Mouse (Mus musculus): ENCODE measurements at regions not wholly inside any gene's neighbourhood (a gene's known extent, or its start where the extent isn't known, plus 50 kb on each side); places are given as distances from the start of the nearest gene placed in this dataset.
A peak's percentile ranks its signal among the peaks of the same experiment; 100 is the strongest.

- ATAC-seq (ENCODE audit: low read depth): no peak
- no peaks in the 10 kb centered on the region for H3K36me3 ChIP-seq (ENCODE audit: control insufficient read depth, insufficient read depth, low read length)
- no peak for DNase-seq (ENCODE audit: low spot score)
- H3K4me3 ChIP-seq (ENCODE audit: low read depth, low read length): no peak overlapping the region
- no peak overlapping the region for H3K27ac ChIP-seq (replicated peaks; ENCODE audit: low read depth, low read length)
- H3K9me3 ChIP-seq (ENCODE audit: control insufficient read depth, low read length): no peaks in the 10 kb centered on the region
- no peak overlapping the region for H3K4me2 ChIP-seq (ENCODE audit: low read depth, low read length)
- no peaks in the 10 kb centered on the region for H3K4me1 ChIP-seq (ENCODE audit: control insufficient read depth, insufficient read depth, low read length)
- no peak overlapping the region for H3K9ac ChIP-seq (ENCODE audit: low read depth, low read length)
- no peaks in the 10 kb centered on the region for H3K27me3 ChIP-seq (replicated peaks; ENCODE audit: control insufficient read depth, insufficient read depth, low read length)
Observed at GRCm38 (mm10) chr4:28064935-28065334, 748.0 kb upstream of the Epha7 start.

GRCm38 (mm10) chr4:28065828-28066227, 747.1 kb upstream of the Epha7 start:
- ATAC-seq (ENCODE audit: low read depth) (no peak), DNase-seq (ENCODE audit: low spot score) (no peak)
- Histone ChIP-seq H3K4me1 (ENCODE audit: control insufficient read depth, insufficient read depth, low read length) (no peaks in the 10 kb centered on the region), H3K9ac (ENCODE audit: low read depth, low read length) (no peak overlapping the region), H3K4me3 (ENCODE audit: low read depth, low read length) (no peak overlapping the region), H3K9me3 (ENCODE audit: control insufficient read depth, low read length) (no peaks in the 10 kb centered on the region), H3K27ac (replicated peaks; ENCODE audit: low read depth, low read length) (no peak overlapping the region), H3K36me3 (ENCODE audit: control insufficient read depth, insufficient read depth, low read length) (no peaks in the 10 kb centered on the region), H3K27me3 (replicated peaks; ENCODE audit: control insufficient read depth, insufficient read depth, low read length) (no peaks in the 10 kb centered on the region), H3K4me2 (ENCODE audit: low read depth, low read length) (no peak overlapping the region)
- WGBS: 66% methylated on average over 1 of the region's 1 CpGs

DNA sequence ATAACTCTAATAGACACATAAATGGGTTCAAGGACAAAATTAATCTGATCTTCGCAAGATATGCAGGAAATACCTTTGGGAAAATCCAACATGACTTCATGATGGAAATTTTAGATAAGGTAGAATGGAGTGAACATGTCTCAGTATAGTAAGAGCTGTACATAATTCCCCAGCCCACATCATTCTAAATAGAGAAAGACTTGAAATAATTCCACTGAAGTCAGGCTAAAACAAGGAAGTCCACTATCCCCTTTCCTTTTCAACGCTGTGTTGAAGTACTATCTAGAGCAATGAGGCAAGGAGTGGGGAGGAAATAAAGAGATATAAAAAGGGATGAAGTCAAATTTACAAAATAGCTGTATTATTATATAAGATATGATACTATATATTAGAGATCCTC, 733.9 kb upstream of the Epha7 start:
- no peak overlapping the region for H3K4me3 ChIP-seq (ENCODE audit: low read depth, low read length)
- WGBS: 87% methylated on average over 2 of the region's 2 CpGs
- H3K27ac ChIP-seq (replicated peaks; ENCODE audit: low read depth, low read length): no peak overlapping the region
- no peak for DNase-seq (ENCODE audit: low spot score)
- no peak overlapping the region for H3K4me2 ChIP-seq (ENCODE audit: low read depth, low read length)
- no peaks in the 10 kb centered on the region for H3K9me3 ChIP-seq (ENCODE audit: control insufficient read depth, low read length)
- no peak for ATAC-seq (ENCODE audit: low read depth)
- no peak overlapping the region for H3K9ac ChIP-seq (ENCODE audit: low read depth, low read length)
- no peaks in the 10 kb centered on the region for H3K27me3 ChIP-seq (replicated peaks; ENCODE audit: control insufficient read depth, insufficient read depth, low read length)
- H3K4me1 ChIP-seq (ENCODE audit: control insufficient read depth, insufficient read depth, low read length): no peaks in the 10 kb centered on the region
- no peaks in the 10 kb centered on the region for H3K36me3 ChIP-seq (ENCODE audit: control insufficient read depth, insufficient read depth, low read length)

GRCm38 (mm10) chr4:28092854-28093253, 720.1 kb upstream of the Epha7 start:
- no peaks in the 10 kb centered on the region for H3K4me1 ChIP-seq (ENCODE audit: control insufficient read depth, insufficient read depth, low read length)
- no peak overlapping the region for H3K9ac ChIP-seq (ENCODE audit: low read depth, low read length)
- ATAC-seq (ENCODE audit: low read depth): no peak
- H3K4me2 ChIP-seq (ENCODE audit: low read depth, low read length): no peak overlapping the region
- H3K27me3 ChIP-seq (replicated peaks; ENCODE audit: control insufficient read depth, insufficient read depth, low read length): no peaks in the 10 kb centered on the region
- DNase-seq (ENCODE audit: low spot score): no peak
- no peak overlapping the region for H3K4me3 ChIP-seq (ENCODE audit: low read depth, low read length)
- 61% methylated on average over 3 of the region's 3 CpGs for WGBS
- H3K9me3 ChIP-seq (ENCODE audit: control insufficient read depth, low read length): no peaks in the 10 kb centered on the region
- H3K36me3 ChIP-seq (ENCODE audit: control insufficient read depth, insufficient read depth, low read length): no peaks in the 10 kb centered on the region
- no peak overlapping the region for H3K27ac ChIP-seq (replicated peaks; ENCODE audit: low read depth, low read length)

DNA sequence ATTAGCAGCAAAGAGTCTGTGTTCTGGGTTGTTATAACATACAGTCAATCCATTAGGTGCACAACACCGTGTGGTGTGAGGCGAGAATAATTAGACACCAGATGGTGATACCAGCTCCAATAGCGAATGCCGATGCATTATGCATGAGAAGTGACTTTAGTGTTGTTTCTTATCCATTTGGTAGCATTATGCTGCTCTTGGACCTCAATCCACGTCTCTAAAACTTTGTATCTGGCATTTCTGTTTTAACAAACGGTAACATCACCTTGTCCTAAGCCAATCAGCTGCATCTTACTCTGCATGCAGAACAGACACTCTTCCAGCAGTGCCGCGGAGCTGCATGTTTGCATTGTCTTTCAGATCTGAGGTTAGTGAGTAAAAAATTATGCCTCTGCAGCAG, 669.8 kb upstream of the Epha7 start:
- no peaks in the 10 kb centered on the region for H3K9me3 ChIP-seq (ENCODE audit: control insufficient read depth, low read length)
- ATAC-seq (ENCODE audit: low read depth) (no peak), DNase-seq (ENCODE audit: low spot score) (no peak)
- H3K9ac ChIP-seq (ENCODE audit: low read depth, low read length): no peak overlapping the region
- H3K36me3 ChIP-seq (ENCODE audit: control insufficient read depth, insufficient read depth, low read length): no peaks in the 10 kb centered on the region
- H3K27ac ChIP-seq (replicated peaks; ENCODE audit: low read depth, low read length): no peak overlapping the region
- no peaks in the 10 kb centered on the region for H3K27me3 ChIP-seq (replicated peaks; ENCODE audit: control insufficient read depth, insufficient read depth, low read length)
- no peaks in the 10 kb centered on the region for H3K4me1 ChIP-seq (ENCODE audit: control insufficient read depth, insufficient read depth, low read length)
- 79% methylated on average over 8 of the region's 8 CpGs for WGBS
- H3K4me3 ChIP-seq (ENCODE audit: low read depth, low read length): no peak overlapping the region
- H3K4me2 ChIP-seq (ENCODE audit: low read depth, low read length): no peak overlapping the region

DNA sequence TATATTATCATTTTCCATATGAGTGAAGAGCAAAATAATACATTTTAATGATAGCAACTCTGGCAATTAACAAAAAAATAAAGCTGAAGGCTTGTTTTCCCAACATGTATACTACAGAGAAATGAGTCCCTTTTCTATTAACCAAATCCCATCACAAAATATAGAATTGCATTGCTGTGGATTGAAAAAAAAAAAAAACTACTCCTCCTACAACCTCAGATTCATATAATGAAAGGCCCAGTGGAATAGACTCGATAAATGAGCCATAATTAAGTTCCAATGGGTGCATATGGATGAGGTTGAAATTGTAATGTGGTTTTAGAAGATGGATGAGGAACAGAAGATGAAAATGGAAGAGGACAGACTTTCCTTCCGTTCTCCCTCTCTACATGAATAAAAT, 657.8 kb upstream of the Epha7 start:
- H3K9me3 ChIP-seq (ENCODE audit: control insufficient read depth, low read length): no peaks in the 10 kb centered on the region
- DNase-seq (ENCODE audit: low spot score) (no peak), ATAC-seq (ENCODE audit: low read depth) (no peak)
- no peak overlapping the region for H3K4me3 ChIP-seq (ENCODE audit: low read depth, low read length)
- H3K4me1 ChIP-seq (ENCODE audit: control insufficient read depth, insufficient read depth, low read length): no peaks in the 10 kb centered on the region
- H3K9ac ChIP-seq (ENCODE audit: low read depth, low read length): no peak overlapping the region
- H3K27me3 ChIP-seq (replicated peaks; ENCODE audit: control insufficient read depth, insufficient read depth, low read length): no peaks in the 10 kb centered on the region
- H3K36me3 ChIP-seq (ENCODE audit: control insufficient read depth, insufficient read depth, low read length): no peaks in the 10 kb centered on the region
- 76% methylated on average over 2 of the region's 2 CpGs for WGBS
- no peak overlapping the region for H3K27ac ChIP-seq (replicated peaks; ENCODE audit: low read depth, low read length)
- H3K4me2 ChIP-seq (ENCODE audit: low read depth, low read length): no peak overlapping the region

- Histone ChIP-seq H3K4me3 (ENCODE audit: low read depth, low read length) (no peak overlapping the region), H3K27ac (replicated peaks; ENCODE audit: low read depth, low read length) (no peak overlapping the region), H3K27me3 (replicated peaks; ENCODE audit: control insufficient read depth, insufficient read depth, low read length) (no peaks in the 10 kb centered on the region), H3K4me2 (ENCODE audit: low read depth, low read length) (no peak overlapping the region), H3K4me1 (ENCODE audit: control insufficient read depth, insufficient read depth, low read length) (no peaks in the 10 kb centered on the region), H3K36me3 (ENCODE audit: control insufficient read depth, insufficient read depth, low read length) (no peaks in the 10 kb centered on the region), H3K9me3 (ENCODE audit: control insufficient read depth, low read length) (no peaks in the 10 kb centered on the region), H3K9ac (ENCODE audit: low read depth, low read length) (no peak overlapping the region)
- WGBS: 81% methylated on average over 3 of the region's 3 CpGs
- DNase-seq (ENCODE audit: low spot score) (peak; percentile 88), ATAC-seq (ENCODE audit: low read depth) (peak; percentile 97)
Observed at GRCm38 (mm10) chr4:28176771-28177170, 636.2 kb upstream of the Epha7 start.

DNA sequence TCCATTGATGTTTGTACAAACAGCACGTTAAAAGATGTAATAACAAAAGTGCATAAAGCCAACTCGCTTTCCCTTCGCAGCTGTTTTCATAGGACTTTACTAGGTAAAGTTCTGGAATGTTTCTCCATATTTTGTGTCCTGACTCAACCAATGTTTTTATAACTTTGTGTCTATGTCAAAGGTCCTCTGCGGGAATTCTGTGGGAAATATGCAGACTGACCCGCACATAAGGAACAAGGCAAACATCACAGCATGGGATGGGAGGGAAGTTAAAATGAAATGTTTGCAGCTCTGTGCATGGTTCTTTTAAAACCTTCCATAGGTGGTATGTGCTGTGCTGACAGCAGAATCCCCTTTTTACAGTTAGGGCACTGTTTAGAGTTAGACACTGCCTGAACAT, 622.1 kb upstream of the Epha7 start:
- Histone ChIP-seq H3K4me3 (ENCODE audit: low read depth, low read length) (no peak overlapping the region), H3K27ac (replicated peaks; ENCODE audit: low read depth, low read length) (no peak overlapping the region), H3K36me3 (ENCODE audit: control insufficient read depth, insufficient read depth, low read length) (no peaks in the 10 kb centered on the region), H3K4me1 (ENCODE audit: control insufficient read depth, insufficient read depth, low read length) (no peaks in the 10 kb centered on the region), H3K9me3 (ENCODE audit: control insufficient read depth, low read length) (no peaks in the 10 kb centered on the region), H3K9ac (ENCODE audit: low read depth, low read length) (no peak overlapping the region), H3K27me3 (replicated peaks; ENCODE audit: control insufficient read depth, insufficient read depth, low read length) (no peaks in the 10 kb centered on the region), H3K4me2 (ENCODE audit: low read depth, low read length) (no peak overlapping the region)
- WGBS: 63% methylated on average over 5 of the region's 5 CpGs
- ATAC-seq (ENCODE audit: low read depth) (no peak), DNase-seq (ENCODE audit: low spot score) (no peak)

GRCm38 (mm10) chr4:28227594-28228208, 585.2 kb upstream of the Epha7 start:
- H3K4me2 ChIP-seq (ENCODE audit: low read depth, low read length): no peak overlapping the region
- H3K9me3 ChIP-seq (ENCODE audit: control insufficient read depth, low read length): no peaks in the 10 kb centered on the region
- no peak for DNase-seq (ENCODE audit: low spot score)
- H3K4me3 ChIP-seq (ENCODE audit: low read depth, low read length): no peak overlapping the region
- ATAC-seq (ENCODE audit: low read depth): no peak
- WGBS: 73% methylated on average over 2 of the region's 2 CpGs
- no peak overlapping the region for H3K27ac ChIP-seq (replicated peaks; ENCODE audit: low read depth, low read length)
- H3K27me3 ChIP-seq (replicated peaks; ENCODE audit: control insufficient read depth, insufficient read depth, low read length): no peaks in the 10 kb centered on the region
- no peak overlapping the region for H3K9ac ChIP-seq (ENCODE audit: low read depth, low read length)
- H3K36me3 ChIP-seq (ENCODE audit: control insufficient read depth, insufficient read depth, low read length): no peaks in the 10 kb centered on the region
- H3K4me1 ChIP-seq (ENCODE audit: control insufficient read depth, insufficient read depth, low read length): no peaks in the 10 kb centered on the region

Measured in embryonic facial prominence, embryonic 14.5 days (tissue).